Mouse (Mus musculus): ENCODE data around the gene Bhmt2. TPM values are rescaled to one million over a fixed set of nuclear protein-coding genes. Genes with fewer than 3 reads are reported as not detected.

Gene Bhmt2
- polyA plus RNA-seq, 2 experiments from 2014 or later: 0.22 TPM; not detected in 1

DNA sequence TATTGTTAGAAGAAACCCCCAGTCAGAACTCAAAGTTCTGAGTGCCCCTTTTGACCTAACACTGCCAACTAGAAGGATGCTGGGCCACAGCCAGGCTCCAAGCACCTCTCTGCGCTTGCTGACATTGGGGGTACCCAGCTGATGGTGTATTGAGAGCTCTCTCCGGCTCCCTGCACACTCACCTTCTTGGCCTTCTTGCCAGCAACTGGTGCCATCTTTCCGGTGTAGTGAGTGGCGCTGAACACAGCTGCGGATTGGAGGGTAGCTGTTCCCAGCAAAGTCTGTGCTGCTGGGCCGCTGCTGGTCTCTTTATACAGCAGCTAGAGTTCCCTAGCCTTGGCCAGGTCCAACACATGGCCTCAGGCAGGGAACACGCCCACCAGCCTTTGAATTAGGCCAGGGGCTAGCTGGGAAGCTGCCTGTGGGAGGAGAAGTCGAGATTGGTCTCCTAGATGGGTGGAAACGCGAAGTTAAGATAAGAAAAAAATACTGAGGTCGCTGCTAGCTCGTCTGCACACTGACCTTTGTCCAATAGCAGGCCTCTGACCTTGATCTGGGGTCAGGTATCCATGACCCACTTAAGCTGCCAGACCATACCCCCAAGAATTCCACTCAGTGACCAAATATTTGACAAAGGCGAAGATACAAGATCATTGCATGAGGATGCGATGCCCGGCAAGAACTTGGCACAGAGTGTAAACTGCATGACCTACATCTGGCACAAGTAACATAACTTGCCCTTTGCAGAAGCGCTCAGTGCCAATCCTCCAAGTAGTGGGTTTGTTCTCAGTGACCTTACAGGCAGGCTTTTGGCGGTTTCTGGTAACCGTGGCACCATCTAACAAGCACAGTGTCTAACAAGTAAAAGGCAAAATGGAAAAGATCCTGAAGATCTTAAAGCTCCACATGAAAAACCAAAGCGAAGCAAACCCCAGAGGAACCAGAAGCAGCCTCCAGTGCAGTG lies 36.5 kb downstream of the Bhmt2 start, which contains the start of gene Bhmt:
Gene Bhmt (minus strand): TSS at position 680 of the 964 bp plus-strand sequence.
- ATAC-seq: no peak

GRCm38 (mm10) chr13:93636561-93636960 lies 37.5 kb downstream of the Bhmt2 start:
- ATAC-seq: no peak

DNA sequence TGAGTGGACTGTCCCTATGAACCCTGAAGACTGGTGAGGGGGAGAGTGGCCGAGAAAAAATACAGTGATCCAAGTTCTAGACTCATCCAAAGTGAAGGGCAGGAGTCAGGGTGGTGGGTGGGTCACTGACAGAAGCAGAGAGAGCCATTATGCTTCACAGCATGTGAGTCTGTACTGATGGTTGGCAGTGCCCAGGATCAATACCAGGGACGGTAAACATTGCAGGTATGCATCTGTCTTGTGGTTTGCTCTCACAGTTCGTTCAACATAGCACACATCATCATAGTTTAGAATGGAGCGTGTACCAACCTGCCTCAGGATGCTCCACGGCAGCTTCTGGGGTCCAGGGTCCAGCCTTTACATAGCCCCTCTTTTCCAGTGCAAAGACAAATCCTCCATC lies 41.2 kb downstream of the Bhmt2 start:
- ATAC-seq: no peak

GRCm38 (mm10) chr13:93630941-93631705 lies 43.0 kb downstream of the Bhmt2 start:
- no peak for ATAC-seq

- no peak for ATAC-seq
Measured at GRCm38 (mm10) chr13:93628861-93629260, 45.2 kb downstream of the Bhmt2 start.

- ATAC-seq: no peak
Measured at GRCm38 (mm10) chr13:93614361-93614948, 59.6 kb downstream of the Bhmt2 start.

DNA sequence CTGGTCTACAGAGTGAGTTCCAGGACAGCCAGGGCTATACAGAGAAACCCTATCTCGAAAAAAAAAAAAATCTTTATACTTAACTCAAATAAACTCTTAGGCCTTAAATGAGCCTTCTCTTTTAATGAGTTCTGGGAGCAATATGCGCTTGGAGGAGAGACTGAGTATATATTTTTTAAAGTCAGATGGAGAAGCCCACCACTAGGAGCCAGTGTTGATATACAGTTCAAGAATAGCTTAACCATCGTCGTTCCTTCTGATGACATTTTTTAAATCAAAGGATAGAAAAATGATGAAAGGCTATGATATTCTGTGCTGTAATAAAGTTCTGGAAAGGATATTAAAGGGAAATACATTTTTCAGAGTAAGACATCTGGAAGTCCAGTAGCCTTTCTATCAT lies 60.3 kb downstream of the Bhmt2 start:
- ATAC-seq: no peak

GRCm38 (mm10) chr13:93612660-93613607 lies 61.2 kb downstream of the Bhmt2 start:
- ATAC-seq: peak; percentile 68

DNA sequence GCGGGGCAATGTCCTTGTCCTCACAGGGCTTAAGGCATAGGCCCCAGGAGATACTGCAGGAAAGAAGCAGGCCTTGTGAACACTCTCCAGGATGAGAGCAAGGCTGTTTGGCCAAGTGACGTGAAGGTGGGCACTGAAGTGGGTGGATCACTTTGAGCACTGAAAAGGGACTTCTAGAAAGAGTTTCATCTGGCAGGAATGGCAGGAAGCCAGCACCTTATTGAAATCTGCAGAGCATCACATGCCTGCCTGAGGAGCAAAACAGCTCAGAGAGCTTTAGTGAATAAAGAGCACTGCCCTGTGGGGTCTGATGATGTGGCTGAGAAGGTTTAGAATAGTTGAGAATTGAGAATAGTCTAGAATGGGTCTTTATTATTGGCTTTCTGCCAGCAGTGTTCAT lies 65.6 kb downstream of the Bhmt2 start:
- no peak for ATAC-seq

DNA sequence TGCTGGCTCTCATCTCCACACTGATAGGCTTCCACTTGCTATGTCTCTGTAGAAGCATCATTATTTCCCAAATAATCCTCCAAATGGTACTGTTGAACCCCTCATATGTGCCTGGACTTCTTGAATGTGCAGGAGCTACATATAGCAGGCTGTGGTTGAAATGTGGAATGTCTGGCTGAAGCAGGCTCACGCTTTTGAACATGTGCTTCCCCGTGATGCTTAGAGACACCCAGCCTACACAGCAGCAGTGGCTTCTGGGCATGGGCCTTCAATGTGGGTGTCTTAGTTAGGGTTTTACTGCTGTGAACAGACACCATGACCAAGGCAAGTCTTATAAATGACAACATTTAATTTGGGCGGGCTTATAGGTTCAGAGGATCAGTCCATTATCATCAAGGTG lies 66.4 kb downstream of the Bhmt2 start:
- no peak for ATAC-seq

DNA sequence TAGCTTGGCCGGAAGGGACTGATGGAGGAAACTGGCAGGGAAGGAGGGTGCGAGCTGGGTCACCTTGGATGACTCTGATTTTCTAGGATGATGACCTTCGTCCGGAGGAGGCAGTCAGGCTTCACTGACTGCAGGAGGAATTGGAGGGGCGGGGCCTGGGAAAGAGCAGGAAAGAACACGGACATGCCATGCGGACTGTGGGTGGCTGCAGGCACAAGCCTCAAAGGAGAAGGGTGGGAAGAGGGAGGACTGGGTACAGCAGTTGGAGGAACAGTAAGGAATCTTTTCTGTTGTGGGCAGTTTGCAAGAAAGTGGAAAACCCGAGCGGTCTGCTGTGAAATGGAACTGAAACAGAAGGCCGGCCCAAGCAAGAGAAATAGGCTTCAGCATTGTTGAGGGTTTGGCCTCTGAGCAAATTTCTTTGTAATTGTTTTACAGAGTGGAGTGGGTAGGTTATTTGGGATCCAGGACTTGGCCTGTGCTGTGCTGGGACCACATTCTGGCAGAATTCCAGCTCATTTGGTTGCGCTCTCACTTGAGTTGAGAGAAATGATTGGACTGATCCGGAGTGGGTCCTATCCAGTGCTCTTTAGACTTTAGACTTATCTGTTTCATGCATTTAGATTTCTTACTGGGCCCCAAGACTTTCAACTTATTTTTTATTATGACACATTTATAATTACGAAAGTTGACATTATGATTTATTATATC lies 67.1 kb downstream of the Bhmt2 start:
- no peak for ATAC-seq

Other genes starting within 250 kb of the Bhmt2 start
- 1 to 10 TPM; 1.5 to 2.1 TPM for gene Jmy, start 174.5 kb downstream of the Bhmt2 start, polyA plus RNA-seq (2017; shearing (Covaris generic))
- under 1 TPM in 1 of 2 experiments, not detected in 1; 0.57 TPM for gene Bhmt, start 36.3 kb downstream of the Bhmt2 start, polyA plus RNA-seq (2017; shearing (Covaris generic))
- gene Dmgdh, start 131 bp upstream of the Bhmt2 start, polyA plus RNA-seq (2017; shearing (Covaris generic)): not detected
- 1 to 10 TPM; 6.9 to 8.0 TPM for gene Arsb, start 97.3 kb upstream of the Bhmt2 start, polyA plus RNA-seq (2017; shearing (Covaris generic))